Mouse (Mus musculus): Measurements from ENCODE around the gene Lpar2. TPM values are rescaled to one million over a fixed set of nuclear protein-coding genes. Genes with fewer than 3 reads are reported as not detected.

The Lpar2 gene
- polyA plus RNA-seq, 1 experiment, result 3.5 TPM

- Histone ChIP-seq H3K4me1 (ENCODE audit: control insufficient read depth, insufficient read depth, low read length) (no peaks in the 10 kb centered on the region), H3K4me3 (replicated peaks; ENCODE audit: extremely low read depth, low read depth, low read length) (peak overlapping the region; percentile 17)
- 2% methylated on average over 20 of the region's 22 CpGs for WGBS
- no peak for DNase-seq
- TF ChIP-seq POLR2A (IDR thresholded peaks at IDR 0.05; ENCODE audit: borderline replicate concordance, extremely low read depth, low read depth, low read length) (no peak), CTCF (IDR thresholded peaks at IDR 0.05; ENCODE audit: insufficient read depth, low read length) (no peak)
These were observed 251 bp upstream of the Lpar2 start for GRCm38 (mm10) chr8:69821971-69822385.

GRCm38 (mm10) chr8:69826371-69826770, 4.1 kb downstream of the Lpar2 start:
- WGBS, result 88% methylated on average over 12 of the region's 12 CpGs
- H3K4me1 ChIP-seq (ENCODE audit: control insufficient read depth, insufficient read depth, low read length), result no peaks in the 10 kb centered on the region; the same call in 1 of the 2 replicates
- TF ChIP-seq CTCF (IDR thresholded peaks at IDR 0.05; ENCODE audit: insufficient read depth, low read length) (no peak), POLR2A (IDR thresholded peaks at IDR 0.05; ENCODE audit: borderline replicate concordance, extremely low read depth, low read depth, low read length) (no peak)

GRCm38 (mm10) chr8:69832298-69832853, 10.1 kb downstream of the Lpar2 start, which contains the start of gene Pbx4:
Gene Pbx4, plus strand, starts transcription at chr8:69832491.
- WGBS, result under 1% methylated on average over 38 of the region's 38 CpGs
- Histone ChIP-seq H3K4me3 (replicated peaks; ENCODE audit: extremely low read depth, low read depth, low read length) (peak within 1 kb of the TSS; percentile 64), H3K4me1 (ENCODE audit: control insufficient read depth, insufficient read depth, low read length) (no peaks in the 10 kb centered on the region; the same call in 1 of the 2 replicates)
- DNase-seq, result peak; percentile 60
- no peak for TF ChIP-seq CTCF (IDR thresholded peaks at IDR 0.05; ENCODE audit: insufficient read depth, low read length)
- no peak for TF ChIP-seq POLR2A (IDR thresholded peaks at IDR 0.05; ENCODE audit: borderline replicate concordance, extremely low read depth, low read depth, low read length)

More at GRCm38 (mm10) chr8:69826371-69826770, 4.1 kb downstream of the Lpar2 start:
- no peak overlapping the region for H3K4me3 ChIP-seq (replicated peaks; ENCODE audit: extremely low read depth, low read depth, low read length)
- DNase-seq, result no peak

DNA sequence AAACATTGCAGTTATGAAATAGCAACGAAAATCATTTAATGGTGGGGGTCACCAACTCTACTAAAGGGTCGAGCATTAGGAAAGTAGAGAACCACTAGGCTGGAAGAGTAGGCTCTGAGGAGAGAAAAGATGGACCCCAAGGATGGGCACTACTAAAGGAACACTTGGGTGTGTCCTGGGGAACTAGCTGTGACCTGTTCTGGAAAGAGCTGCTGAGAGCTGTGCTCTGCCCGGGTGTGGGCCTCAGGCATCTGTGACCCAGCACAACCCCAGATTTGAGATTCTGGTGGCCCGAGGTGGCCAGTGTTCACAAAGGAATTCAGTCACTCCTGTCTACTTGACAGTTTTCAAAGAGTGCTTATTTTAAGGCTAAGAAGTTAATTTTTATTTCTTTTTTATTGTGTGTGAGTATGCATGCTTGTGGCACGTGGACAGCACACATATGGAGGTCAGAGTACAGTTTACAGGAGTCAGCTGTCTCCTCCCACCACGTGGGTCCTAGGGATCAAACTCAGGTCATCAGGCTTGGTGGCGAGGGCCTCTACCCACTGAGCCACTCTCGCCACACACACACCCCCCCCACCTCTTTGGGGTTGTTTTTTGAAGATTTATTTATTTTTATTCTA, 14.9 kb downstream of the Lpar2 start:
- DNase-seq, result no peak
- 61% methylated on average over 8 of the region's 8 CpGs for WGBS
- no peak for TF ChIP-seq CTCF (IDR thresholded peaks at IDR 0.05; ENCODE audit: insufficient read depth, low read length)
- TF ChIP-seq POLR2A (IDR thresholded peaks at IDR 0.05; ENCODE audit: borderline replicate concordance, extremely low read depth, low read depth, low read length), result no peak
- H3K4me3 ChIP-seq (replicated peaks; ENCODE audit: extremely low read depth, low read depth, low read length), result no peak overlapping the region
- no peaks in the 10 kb centered on the region for H3K4me1 ChIP-seq (ENCODE audit: control insufficient read depth, insufficient read depth, low read length)

GRCm38 (mm10) chr8:69847167-69848065, 25.2 kb downstream of the Lpar2 start:
- DNase-seq, result no peak
- TF ChIP-seq CTCF (IDR thresholded peaks at IDR 0.05; ENCODE audit: insufficient read depth, low read length), result no peak
- 62% methylated on average over 3 of the region's 3 CpGs for WGBS

DNA sequence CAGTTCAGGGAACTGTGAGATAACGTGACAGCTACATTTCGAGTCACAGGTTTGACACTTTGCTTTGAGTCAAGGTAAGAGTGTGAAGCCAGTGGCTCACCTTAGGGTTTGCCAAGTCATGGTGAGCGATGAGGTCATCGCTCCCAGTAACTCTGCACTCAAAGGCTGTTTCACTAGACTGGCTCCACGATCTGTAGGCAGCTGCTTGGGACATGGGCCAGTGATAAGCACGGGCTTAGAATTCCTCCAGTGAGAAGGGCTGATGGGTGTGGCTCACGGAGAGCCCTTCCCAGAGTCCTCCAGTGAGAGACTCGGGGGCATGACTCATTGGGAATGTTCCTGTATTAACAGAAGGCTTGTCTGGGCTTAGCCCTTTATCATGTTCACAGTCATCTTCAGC, 26.7 kb downstream of the Lpar2 start:
- H3K4me1 ChIP-seq (ENCODE audit: control insufficient read depth, insufficient read depth, low read length), result peaks cover 3% of the 10 kb centered on the region; the same call in 1 of the 2 replicates
- TF ChIP-seq CTCF (IDR thresholded peaks at IDR 0.05; ENCODE audit: insufficient read depth, low read length) (no peak), POLR2A (IDR thresholded peaks at IDR 0.05; ENCODE audit: borderline replicate concordance, extremely low read depth, low read depth, low read length) (no peak)
- WGBS, result 50% methylated on average over 8 of the region's 8 CpGs
- no peak overlapping the region for H3K4me3 ChIP-seq (replicated peaks; ENCODE audit: extremely low read depth, low read depth, low read length)
- DNase-seq, result peak; percentile 40

More at GRCm38 (mm10) chr8:69847167-69848065, 25.2 kb downstream of the Lpar2 start:
- H3K4me3 ChIP-seq (replicated peaks; ENCODE audit: extremely low read depth, low read depth, low read length), result no peak overlapping the region
- H3K4me1 ChIP-seq (ENCODE audit: control insufficient read depth, insufficient read depth, low read length), result peaks cover 3% of the 10 kb centered on the region; the same call in 1 of the 2 replicates

GRCm38 (mm10) chr8:69849899-69850298, 27.7 kb downstream of the Lpar2 start:
- no peak for DNase-seq
- TF ChIP-seq CTCF (IDR thresholded peaks at IDR 0.05; ENCODE audit: insufficient read depth, low read length) (peak; percentile 41; the same call in 1 of the 2 replicates), POLR2A (IDR thresholded peaks at IDR 0.05; ENCODE audit: borderline replicate concordance, extremely low read depth, low read depth, low read length) (no peak)
- no peak overlapping the region for H3K4me3 ChIP-seq (replicated peaks; ENCODE audit: extremely low read depth, low read depth, low read length)
- WGBS, result 43% methylated on average over 3 of the region's 3 CpGs
- peaks cover 3% of the 10 kb centered on the region; the same call in 1 of the 2 replicates for H3K4me1 ChIP-seq (ENCODE audit: control insufficient read depth, insufficient read depth, low read length)

GRCm38 (mm10) chr8:69850926-69851506, 28.8 kb downstream of the Lpar2 start:
- 64% methylated on average over 7 of the region's 7 CpGs for WGBS
- Histone ChIP-seq H3K4me3 (replicated peaks; ENCODE audit: extremely low read depth, low read depth, low read length) (no peak overlapping the region), H3K4me1 (ENCODE audit: control insufficient read depth, insufficient read depth, low read length) (peaks cover 3% of the 10 kb centered on the region; the same call in 1 of the 2 replicates)
- TF ChIP-seq POLR2A (IDR thresholded peaks at IDR 0.05; ENCODE audit: borderline replicate concordance, extremely low read depth, low read depth, low read length) (no peak), CTCF (IDR thresholded peaks at IDR 0.05; ENCODE audit: insufficient read depth, low read length) (no peak)
- no peak for DNase-seq

GRCm38 (mm10) chr8:69853869-69854268, 31.6 kb downstream of the Lpar2 start:
- Histone ChIP-seq H3K4me1 (ENCODE audit: control insufficient read depth, insufficient read depth, low read length) (peaks cover under 1% of the 10 kb centered on the region; the same call in 1 of the 2 replicates), H3K4me3 (replicated peaks; ENCODE audit: extremely low read depth, low read depth, low read length) (no peak overlapping the region)
- TF ChIP-seq CTCF (IDR thresholded peaks at IDR 0.05; ENCODE audit: insufficient read depth, low read length), result no peak
- no peak for TF ChIP-seq POLR2A (IDR thresholded peaks at IDR 0.05; ENCODE audit: borderline replicate concordance, extremely low read depth, low read depth, low read length)
- WGBS, result 94% methylated on average over 10 of the region's 10 CpGs
- DNase-seq, result no peak
